Mouse (Mus musculus): Measurements from ENCODE around the gene Cdc42bpg. TPM values are rescaled to one million over a fixed set of nuclear protein-coding genes. Genes with fewer than 3 reads are reported as not detected.

Gene Cdc42bpg
- total and polyA plus RNA-seq, 2 experiments: 3.1 to 7.3 TPM

- no peaks in the 10 kb centered on the region for H3K79me2 ChIP-seq (ENCODE audit: control insufficient read depth, insufficient read depth, low read length)
- H3K9ac ChIP-seq (ENCODE audit: low read depth, low read length): no peak overlapping the region
- DNase-seq (ENCODE audit: extremely low read depth, low read depth, low spot score): no peak
- no peaks in the 10 kb centered on the region for H3K27me3 ChIP-seq (ENCODE audit: control insufficient read depth, insufficient read depth, low read length)
- no peaks in the 10 kb centered on the region; the same call in 1 of the 2 replicates for H3K36me3 ChIP-seq (ENCODE audit: control insufficient read depth, insufficient read depth, low read length)
- TF ChIP-seq CTCF (IDR thresholded peaks at IDR 0.05; ENCODE audit: low read depth, low read length) (no peak), POLR2A (IDR thresholded peaks at IDR 0.05; ENCODE audit: extremely low read depth, insufficient read depth, low read length) (no peak)
- H3K4me3 ChIP-seq (ENCODE audit: insufficient read depth, low read depth, low read length): no peak overlapping the region
- 95% methylated on average over 12 of the region's 12 CpGs for WGBS
- no peaks in the 10 kb centered on the region for H3K4me1 ChIP-seq (ENCODE audit: control insufficient read depth, insufficient read depth, low read length)
- H3K27ac ChIP-seq (replicated peaks; ENCODE audit: insufficient read depth, low read depth, low read length): no peak overlapping the region
Measured at GRCm38 (mm10) chr19:6318145-6318544, 11.9 kb downstream of the Cdc42bpg start.

- Histone ChIP-seq H3K4me1 (ENCODE audit: control insufficient read depth, insufficient read depth, low read length) (no peaks in the 10 kb centered on the region), H3K27ac (replicated peaks; ENCODE audit: insufficient read depth, low read depth, low read length) (no peak overlapping the region), H3K36me3 (ENCODE audit: control insufficient read depth, insufficient read depth, low read length) (peaks cover 3% of the 10 kb centered on the region; the same call in 1 of the 2 replicates), H3K27me3 (ENCODE audit: control insufficient read depth, insufficient read depth, low read length) (no peaks in the 10 kb centered on the region), H3K4me3 (ENCODE audit: insufficient read depth, low read depth, low read length) (no peak overlapping the region), H3K9ac (ENCODE audit: low read depth, low read length) (no peak overlapping the region), H3K79me2 (ENCODE audit: control insufficient read depth, insufficient read depth, low read length) (no peaks in the 10 kb centered on the region)
- TF ChIP-seq CTCF (IDR thresholded peaks at IDR 0.05; ENCODE audit: low read depth, low read length) (no peak), POLR2A (IDR thresholded peaks at IDR 0.05; ENCODE audit: extremely low read depth, insufficient read depth, low read length) (no peak)
- DNase-seq (ENCODE audit: extremely low read depth, low read depth, low spot score): no peak
- 89% methylated on average over 8 of the region's 8 CpGs for WGBS
Measured at GRCm38 (mm10) chr19:6321358-6321757, 15.1 kb downstream of the Cdc42bpg start.

- 94% methylated on average over 33 of the region's 33 CpGs for WGBS
- no peak for DNase-seq (ENCODE audit: extremely low read depth, low read depth, low spot score)
Measured at GRCm38 (mm10) chr19:6321786-6322621, 15.7 kb downstream of the Cdc42bpg start.

GRCm38 (mm10) chr19:6324751-6325150 lies 18.5 kb downstream of the Cdc42bpg start:
- Histone ChIP-seq H3K79me2 (ENCODE audit: control insufficient read depth, insufficient read depth, low read length) (no peaks in the 10 kb centered on the region), H3K4me1 (ENCODE audit: control insufficient read depth, insufficient read depth, low read length) (no peaks in the 10 kb centered on the region), H3K27me3 (ENCODE audit: control insufficient read depth, insufficient read depth, low read length) (no peaks in the 10 kb centered on the region), H3K4me3 (ENCODE audit: insufficient read depth, low read depth, low read length) (no peak overlapping the region), H3K9ac (ENCODE audit: low read depth, low read length) (no peak overlapping the region), H3K36me3 (ENCODE audit: control insufficient read depth, insufficient read depth, low read length) (peaks cover 3% of the 10 kb centered on the region; the same call in 1 of the 2 replicates), H3K27ac (replicated peaks; ENCODE audit: insufficient read depth, low read depth, low read length) (no peak overlapping the region)
- WGBS: 92% methylated on average over 9 of the region's 9 CpGs
- DNase-seq (ENCODE audit: extremely low read depth, low read depth, low spot score): no peak
- TF ChIP-seq POLR2A (IDR thresholded peaks at IDR 0.05; ENCODE audit: extremely low read depth, insufficient read depth, low read length) (no peak), CTCF (IDR thresholded peaks at IDR 0.05; ENCODE audit: low read depth, low read length) (no peak)

More at GRCm38 (mm10) chr19:6321786-6322621, 15.7 kb downstream of the Cdc42bpg start:
- H3K27ac ChIP-seq (replicated peaks; ENCODE audit: insufficient read depth, low read depth, low read length): no peak overlapping the region
- no peaks in the 10 kb centered on the region for H3K79me2 ChIP-seq (ENCODE audit: control insufficient read depth, insufficient read depth, low read length)
- TF ChIP-seq POLR2A (IDR thresholded peaks at IDR 0.05; ENCODE audit: extremely low read depth, insufficient read depth, low read length): no peak
- no peak for TF ChIP-seq CTCF (IDR thresholded peaks at IDR 0.05; ENCODE audit: low read depth, low read length)
- H3K4me3 ChIP-seq (ENCODE audit: insufficient read depth, low read depth, low read length): no peak overlapping the region
- no peak overlapping the region for H3K9ac ChIP-seq (ENCODE audit: low read depth, low read length)
- peaks cover 3% of the 10 kb centered on the region; the same call in 1 of the 2 replicates for H3K36me3 ChIP-seq (ENCODE audit: control insufficient read depth, insufficient read depth, low read length)
- no peaks in the 10 kb centered on the region for H3K4me1 ChIP-seq (ENCODE audit: control insufficient read depth, insufficient read depth, low read length)
- no peaks in the 10 kb centered on the region for H3K27me3 ChIP-seq (ENCODE audit: control insufficient read depth, insufficient read depth, low read length)

- no peak for DNase-seq (ENCODE audit: extremely low read depth, low read depth, low spot score)
- Histone ChIP-seq H3K79me2 (ENCODE audit: control insufficient read depth, insufficient read depth, low read length) (peaks cover 3% of the 10 kb centered on the region; the same call in 1 of the 2 replicates), H3K27me3 (ENCODE audit: control insufficient read depth, insufficient read depth, low read length) (no peaks in the 10 kb centered on the region), H3K4me3 (ENCODE audit: insufficient read depth, low read depth, low read length) (no peak overlapping the region), H3K27ac (replicated peaks; ENCODE audit: insufficient read depth, low read depth, low read length) (no peak overlapping the region), H3K9ac (ENCODE audit: low read depth, low read length) (no peak overlapping the region), H3K4me1 (ENCODE audit: control insufficient read depth, insufficient read depth, low read length) (peaks cover 10% of the 10 kb centered on the region), H3K36me3 (ENCODE audit: control insufficient read depth, insufficient read depth, low read length) (no peaks in the 10 kb centered on the region)
- 61% methylated on average over 5 of the region's 5 CpGs for WGBS
- TF ChIP-seq POLR2A (IDR thresholded peaks at IDR 0.05; ENCODE audit: extremely low read depth, insufficient read depth, low read length) (no peak), CTCF (IDR thresholded peaks at IDR 0.05; ENCODE audit: low read depth, low read length) (no peak)
Measured at GRCm38 (mm10) chr19:6331178-6331577, 24.9 kb downstream of the Cdc42bpg start.
